ENCODE assay signal across 11 mouse cellular contexts in the genomic region with DNA sequence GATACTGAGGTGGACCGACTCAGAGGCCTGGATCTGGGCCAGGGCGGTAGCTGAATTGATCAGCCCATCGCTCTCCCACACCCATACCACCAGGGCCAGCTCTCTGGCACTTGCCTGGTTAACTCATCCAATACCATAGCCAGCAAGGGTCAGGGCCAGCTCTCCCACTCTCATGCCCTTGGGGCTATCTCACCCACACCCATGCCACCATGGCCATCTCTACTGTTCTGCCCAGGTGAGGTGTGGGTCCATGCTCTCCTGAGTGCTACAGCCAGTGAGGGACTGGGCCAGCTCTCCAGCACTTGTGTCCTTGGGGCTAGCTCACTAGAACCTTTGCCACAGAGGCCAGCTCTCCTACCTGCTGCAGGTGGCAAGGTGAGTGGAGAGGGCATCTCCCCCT. TPM values are rescaled to one million over a fixed set of nuclear protein-coding genes. Genes with fewer than 3 reads are reported as not detected.
DNase-seq lines count a peak whose midpoint lies in the region; ATAC-seq and TF ChIP-seq lines count a peak whose summit lies in the region.
"Had no signal": no experiment of that assay in that cellular context is flagged by ENCODE, and none has a peak within 500 bp of the region (broad histone marks: within the 10 kb centered on the region; RNA-seq: fewer than 3 reads in every experiment).

No protein-coding gene starts in this region.

- H3K27ac ChIP-seq in embryonic facial prominence, embryonic 11.5 days (replicated peaks; ENCODE audit: low read depth, low read length), result no peak overlapping the region
- H3K27ac ChIP-seq in embryonic facial prominence, embryonic 10.5 days (replicated peaks), result no peak overlapping the region
- H3K27ac ChIP-seq in limb, embryonic 12.5 days, result no peak overlapping the region
- H3K27ac ChIP-seq in limb, embryonic 10.5 days, result no peak overlapping the region
- H3K27ac ChIP-seq in hindbrain, embryonic 15.5 days (replicated peaks), result no peak overlapping the region
- no peak overlapping the region for H3K27ac ChIP-seq in neural tube, embryonic 12.5 days
- H3K27ac ChIP-seq in thymus, adult 2 months (ENCODE audit: control insufficient read depth, insufficient read depth, low read length), result no peak overlapping the region
- H3K27ac ChIP-seq in kidney, adult 2 months (ENCODE audit: insufficient read depth, low read depth, low read length), result no peak overlapping the region

- TF ChIP-seq POLR2A in thymus, adult 2 months (IDR thresholded peaks at IDR 0.05; ENCODE audit: control insufficient read depth, extremely low read depth, insufficient read depth, low read length, poor library complexity), result no peak
- no peak for TF ChIP-seq POLR2A in kidney, adult 2 months (IDR thresholded peaks at IDR 0.05; ENCODE audit: low read depth, low read length)

- no peaks in the 10 kb centered on the region for H3K27me3 ChIP-seq in embryonic facial prominence, embryonic 11.5 days (ENCODE audit: control insufficient read depth, insufficient read depth, low read length)
- no peaks in the 10 kb centered on the region for H3K27me3 ChIP-seq in embryonic facial prominence, embryonic 10.5 days (replicated peaks; ENCODE audit: low read depth, poor library complexity, severe bottlenecking)
- H3K27me3 ChIP-seq in limb, embryonic 12.5 days, result no peaks in the 10 kb centered on the region
- no peaks in the 10 kb centered on the region for H3K27me3 ChIP-seq in limb, embryonic 10.5 days (ENCODE audit: low read depth, poor library complexity, severe bottlenecking)
- no peaks in the 10 kb centered on the region for H3K27me3 ChIP-seq in hindbrain, embryonic 15.5 days
- H3K27me3 ChIP-seq in neural tube, embryonic 12.5 days (replicated peaks), result no peaks in the 10 kb centered on the region
- no peaks in the 10 kb centered on the region for H3K27me3 ChIP-seq in thymus, adult 2 months (ENCODE audit: control insufficient read depth, insufficient read depth, low read length)
- H3K27me3 ChIP-seq in kidney, adult 2 months (replicated peaks; ENCODE audit: control insufficient read depth, insufficient read depth, low read length), result no peaks in the 10 kb centered on the region

- no peak overlapping the region for H3K4me2 ChIP-seq in embryonic facial prominence, embryonic 11.5 days (ENCODE audit: low read depth, low read length)
- no peak overlapping the region for H3K4me2 ChIP-seq in limb, embryonic 12.5 days
- H3K4me2 ChIP-seq in hindbrain, embryonic 15.5 days, result no peak overlapping the region
- no peak overlapping the region for H3K4me2 ChIP-seq in neural tube, embryonic 12.5 days (replicated peaks)

- no peak overlapping the region for H3K9ac ChIP-seq in embryonic facial prominence, embryonic 11.5 days (replicated peaks; ENCODE audit: low read length)
- H3K9ac ChIP-seq in limb, embryonic 12.5 days (replicated peaks), result no peak overlapping the region
- H3K9ac ChIP-seq in hindbrain, embryonic 15.5 days, result no peak overlapping the region
- no peak overlapping the region for H3K9ac ChIP-seq in neural tube, embryonic 12.5 days

- H3K4me1 ChIP-seq in embryonic facial prominence, embryonic 11.5 days (ENCODE audit: control insufficient read depth, insufficient read depth, low read length), result no peaks in the 10 kb centered on the region
- peaks cover 3% of the 10 kb centered on the region; the same call in 1 of the 2 replicates for H3K4me1 ChIP-seq in embryonic facial prominence, embryonic 10.5 days
- H3K4me1 ChIP-seq in limb, embryonic 12.5 days (replicated peaks), result no peaks in the 10 kb centered on the region
- no peaks in the 10 kb centered on the region for H3K4me1 ChIP-seq in limb, embryonic 10.5 days
- H3K4me1 ChIP-seq in hindbrain, embryonic 15.5 days (replicated peaks), result no peaks in the 10 kb centered on the region
- H3K4me1 ChIP-seq in neural tube, embryonic 12.5 days, result no peaks in the 10 kb centered on the region
- no peaks in the 10 kb centered on the region for H3K4me1 ChIP-seq in thymus, adult 2 months (replicated peaks; ENCODE audit: control insufficient read depth, insufficient read depth, low read length)
- peaks cover 5% of the 10 kb centered on the region for H3K4me1 ChIP-seq in kidney, adult 2 months (ENCODE audit: control insufficient read depth, insufficient read depth, low read length)

- no peaks in the 10 kb centered on the region; the same call in none of the 2 replicates for H3K36me3 ChIP-seq in embryonic facial prominence, embryonic 11.5 days (replicated peaks; ENCODE audit: control insufficient read depth, insufficient read depth, low read depth, low read length)
- peaks cover 40% of the 10 kb centered on the region for H3K36me3 ChIP-seq in embryonic facial prominence, embryonic 10.5 days (replicated peaks)
- H3K36me3 ChIP-seq in limb, embryonic 12.5 days, result peaks cover 33% of the 10 kb centered on the region
- H3K36me3 ChIP-seq in limb, embryonic 10.5 days, result peaks cover 42% of the 10 kb centered on the region
- peaks cover 12% of the 10 kb centered on the region for H3K36me3 ChIP-seq in hindbrain, embryonic 15.5 days
- peaks cover 25% of the 10 kb centered on the region for H3K36me3 ChIP-seq in neural tube, embryonic 12.5 days
- no peaks in the 10 kb centered on the region for H3K36me3 ChIP-seq in thymus, adult 2 months (ENCODE audit: control insufficient read depth, insufficient read depth, low read length)
- no peaks in the 10 kb centered on the region; the same call in 1 of the 2 replicates for H3K36me3 ChIP-seq in kidney, adult 2 months (ENCODE audit: control insufficient read depth, insufficient read depth, low read length)

- H3K4me3 ChIP-seq in embryonic facial prominence, embryonic 11.5 days (ENCODE audit: low read depth, low read length), result no peak overlapping the region
- no peak overlapping the region for H3K4me3 ChIP-seq in embryonic facial prominence, embryonic 10.5 days
- H3K4me3 ChIP-seq in limb, embryonic 12.5 days (replicated peaks), result no peak overlapping the region
- no peak overlapping the region for H3K4me3 ChIP-seq in limb, embryonic 10.5 days
- no peak overlapping the region for H3K4me3 ChIP-seq in hindbrain, embryonic 15.5 days
- H3K4me3 ChIP-seq in neural tube, embryonic 12.5 days, result no peak overlapping the region
- H3K4me3 ChIP-seq in thymus, adult 2 months (ENCODE audit: control insufficient read depth, insufficient read depth, low read length), result no peak overlapping the region
- no peak overlapping the region for H3K4me3 ChIP-seq in kidney, adult 2 months (ENCODE audit: insufficient read depth, low read depth, low read length)

- no peak for DNase-seq in embryonic facial prominence, embryonic 11.5 days (ENCODE audit: low spot score)
- no peak for DNase-seq in embryonic facial prominence, embryonic 10.5 days (ENCODE audit: low spot score)
- DNase-seq in limb, embryonic 10.5 days (ENCODE audit: low spot score), result no peak
- DNase-seq in thymus, adult 2 months, result no peak
- no peak for DNase-seq in kidney, adult 2 months
- DNase-seq: cerebellum, adult 2 months; heart, adult 18-20 months; kidney, postnatal 25 days had no signal

- H3K9me3 ChIP-seq in embryonic facial prominence, embryonic 11.5 days (replicated peaks; ENCODE audit: control insufficient read depth, low read length), result no peaks in the 10 kb centered on the region
- no peaks in the 10 kb centered on the region for H3K9me3 ChIP-seq in embryonic facial prominence, embryonic 10.5 days
- no peaks in the 10 kb centered on the region for H3K9me3 ChIP-seq in limb, embryonic 12.5 days
- no peaks in the 10 kb centered on the region for H3K9me3 ChIP-seq in limb, embryonic 10.5 days (replicated peaks)
- H3K9me3 ChIP-seq in hindbrain, embryonic 15.5 days, result no peaks in the 10 kb centered on the region
- no peaks in the 10 kb centered on the region for H3K9me3 ChIP-seq in neural tube, embryonic 12.5 days

- 0 out of 2 replicates have a peak, but pooled peaks have one; percentile 51 for ATAC-seq in embryonic facial prominence, embryonic 11.5 days (replicated peaks; ENCODE audit: insufficient number of reproducible peaks, low FRiP score, low TSS enrichment, low read depth)
- peak; percentile 20; the same call in 1 of the 2 replicates for ATAC-seq in limb, embryonic 12.5 days (ENCODE audit: insufficient number of reproducible peaks, insufficient read depth, low FRiP score, low TSS enrichment, low read depth)
- ATAC-seq in hindbrain, embryonic 15.5 days (ENCODE audit: low FRiP score, low read depth), result peak; percentile 40; the same call in 1 of the 2 replicates
- ATAC-seq in neural tube, embryonic 12.5 days (ENCODE audit: low FRiP score, low read depth), result 0 out of 2 replicates have a peak, but pooled peaks have one; percentile 11

- TF ChIP-seq CTCF in thymus, adult 2 months (IDR thresholded peaks at IDR 0.05; ENCODE audit: borderline replicate concordance, control insufficient read depth, extremely low read depth, insufficient read depth, low read length, poor library complexity), result no peak
- TF ChIP-seq CTCF in kidney, adult 2 months (conservative IDR thresholded peaks at IDR 0.05; ENCODE audit: insufficient read depth, insufficient read length, low read depth, low read length), result no peak

- 99% methylated on average over 3 of the region's 3 CpGs for whole genome bisulfite sequencing in embryonic facial prominence, embryonic 11.5 days
- 95% methylated on average over 3 of the region's 3 CpGs for WGBS in embryonic facial prominence, embryonic 10.5 days
- 97% methylated on average over 3 of the region's 3 CpGs for WGBS in limb, embryonic 12.5 days
- WGBS in limb, embryonic 10.5 days, result 95% methylated on average over 3 of the region's 3 CpGs
- WGBS in hindbrain, embryonic 15.5 days, result 93% methylated on average over 3 of the region's 3 CpGs
- WGBS in neural tube, embryonic 12.5 days, result 96% methylated on average over 3 of the region's 3 CpGs
- WGBS in thymus, adult 2 months, result 94% methylated on average over 3 of the region's 3 CpGs
- WGBS in kidney, adult 2 months, result 83% methylated on average over 3 of the region's 3 CpGs

RNA-seq across cellular contexts. Expression of a gene that starts 34.1 kb away (rescaled TPM):
- polyA plus RNA-seq in embryonic facial prominence, embryonic 11.5 days (2014; fragmentation: Nextera tagmentation; extraction: Ambion mirVana), result 92.1 and 92.6 TPM in 2 replicates
- polyA plus RNA-seq in embryonic facial prominence, embryonic 10.5 days (2016; fragmentation: Nextera tagmentation; extraction: Ambion mirVana), result 86.7 TPM in 2 replicates
- polyA plus RNA-seq in limb, embryonic 12.5 days (2016; fragmentation: Nextera tagmentation; extraction: Ambion mirVana), result 109 TPM in 2 replicates
- 70.0 and 95.4 TPM in 2 replicates for polyA plus RNA-seq in limb, embryonic 10.5 days (2016; fragmentation: Nextera tagmentation; extraction: Ambion mirVana)
- 146 and 152 TPM in 2 replicates for polyA plus RNA-seq in hindbrain, embryonic 15.5 days (2015; fragmentation: Nextera tagmentation; extraction: Ambion mirVana)
- 142 and 145 TPM in 2 replicates for polyA plus RNA-seq in neural tube, embryonic 12.5 days (2016; fragmentation: Nextera tagmentation; extraction: Ambion mirVana)
- 37.0 and 40.7 TPM in 2 replicates for polyA plus RNA-seq in thymus, adult 2 months (2012; rRNA removed)
- 18.8 and 19.8 TPM in 2 replicates for polyA plus RNA-seq in kidney, adult 2 months (2012; rRNA removed)
